Mouse (Mus musculus) heart, adult 9 months (tissue): ENCODE data around the gene Etv5.

Experiments used
- DNase-seq, 2 experiments: peaks; one replicate each; pipeline ENCODE4 v3.0.0; 2022; ENCODE audit warnings: low spot score in 2 of 2

Etv5 gene

DNA sequence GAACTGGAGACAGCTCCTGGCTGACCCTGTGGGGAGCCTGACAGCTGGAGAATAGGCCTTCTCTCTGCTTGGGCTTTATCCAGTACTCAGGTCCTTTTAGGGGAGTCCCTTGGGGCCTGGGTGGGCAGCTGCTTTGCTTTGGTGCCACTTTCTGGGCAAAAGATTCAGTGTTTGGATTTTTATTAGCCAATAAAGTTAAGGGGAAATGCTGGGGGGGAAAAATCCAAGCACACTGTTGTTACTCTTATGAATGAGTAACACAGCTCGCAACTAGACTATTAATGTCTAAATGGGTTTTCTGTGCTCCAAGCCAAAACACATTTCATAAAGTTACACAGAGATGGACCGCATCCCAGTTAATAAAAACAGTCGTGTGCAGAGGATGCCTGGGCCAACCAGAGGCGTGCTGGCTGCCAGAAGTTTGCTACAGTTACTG is 98.3 kb downstream of the Etv5 start:
- peak; percentile 32 to 56 for DNase-seq

GRCm38 (mm10) chr16:22335781-22336180 is 103.7 kb downstream of the Etv5 start:
- DNase-seq = no peak
